Mouse (Mus musculus) liver, postnatal 0 days (tissue): ENCODE data around the gene Gm867. TPM values are rescaled to one million over a fixed set of nuclear protein-coding genes. Genes with fewer than 3 reads are reported as not detected.
A peak's percentile ranks its signal among the peaks of the same experiment; 100 is the strongest.

Experiments
- ATAC-seq: fragments of 200-750 bp; cut with Nextera tagmentation; 2 replicates; pipeline ENCODE4 v1.8.0; 2017; ENCODE audit warnings: mild to moderate bottlenecking, moderate library complexity
- DNase-seq: peaks from one replicate; pipeline ENCODE4 v3.0.0-alpha.2; 2016
- H3K27ac ChIP-seq: fragments of 300-500 bp; sonication (generic); 2 replicates; pipeline ENCODE4 v1.5.1; 2014; ENCODE audit warnings: antibody characterized with exemption, moderate library complexity, mild to moderate bottlenecking, low read depth
- H3K27me3 ChIP-seq: fragments of 300-500 bp; sonication (generic); 2 replicates; pipeline ENCODE4 v1.6.1; 2014; ENCODE audit warnings: low read length, control low read depth, mixed read lengths; ENCODE audit not compliant: insufficient read depth
- H3K36me3 ChIP-seq: fragments of 300-500 bp; sonication (generic); replicated peaks from 2 replicates; pipeline ENCODE4 v1.6.1; 2014; ENCODE audit warnings: mild to moderate bottlenecking, control low read depth, low read length, moderate library complexity, mixed read lengths; ENCODE audit not compliant: insufficient read depth
- H3K4me1 ChIP-seq: fragments of 300-500 bp; sonication (generic); 2 replicates; pipeline ENCODE4 v1.6.1; 2014; ENCODE audit warnings: antibody characterized with exemption, mild to moderate bottlenecking, control low read depth; ENCODE audit not compliant: insufficient read depth
- H3K4me2 ChIP-seq: fragments of 300-500 bp; sonication (generic); 2 replicates; pipeline ENCODE4 v1.6.1; 2014; ENCODE audit warnings: low read depth, mild to moderate bottlenecking, low read length, moderate library complexity, mixed read lengths
- H3K4me3 ChIP-seq: fragments of 300-500 bp; sonication (generic); 2 replicates; pipeline ENCODE4 v1.5.1; 2014; ENCODE audit warnings: low read depth, low read length
- H3K9ac ChIP-seq: fragments of 300-500 bp; sonication (generic); replicated peaks from 2 replicates; pipeline ENCODE4 v1.6.1; 2014; ENCODE audit warnings: mild to moderate bottlenecking, moderate library complexity
- H3K9me3 ChIP-seq: fragments of 300-500 bp; sonication (generic); 2 replicates; pipeline ENCODE4 v1.6.1; 2016; ENCODE audit warnings: mild to moderate bottlenecking, control low read depth, low read length, mixed read lengths
- CTCF ChIP-seq: sonication (generic); IDR thresholded peaks from 2 replicates; pipeline ENCODE4 v1.5.1; 2016; ENCODE audit warnings: antibody characterized with exemption, low read depth
- EP300 ChIP-seq: IDR thresholded peaks from 2 replicates; pipeline ENCODE4 v1.6.1; 2016; ENCODE audit warnings: antibody characterized with exemption, low read depth, mild to moderate bottlenecking
- WGBS: fragments of 180-500 bp; shearing (Covaris S2); extraction: QIAGEN DNeasy Blood & Tissue Kit; methylation state at CpG from one replicate; pipeline ENCODE4 v1.1.7; 2014; ENCODE audit not compliant: insufficient replicate concordance; 5-methylcytosine and 5-hydroxymethylcytosine counted together
- polyA plus RNA-seq: library from polyadenylated mRNA; unstranded; fragments of >200 nt; fragmentation: Nextera tagmentation; extraction: Ambion mirVana; gene quantifications from 2 replicates; pipeline ENCODE4 v1.2.1, GENCODE M21; 2015

Gm867 gene
- 6.9 and 8.6 TPM in 2 replicates for polyA plus RNA-seq

- Histone ChIP-seq H3K9ac (peak within 1 kb of the TSS; percentile 73), H3K36me3 (peaks cover 9% of the 10 kb centered on the region), H3K27ac (peak within 1 kb of the TSS; percentile 85), H3K4me2 (peak within 1 kb of the TSS; percentile 87), H3K9me3 (no peaks in the 10 kb centered on the region), H3K4me1 (peaks cover 41% of the 10 kb centered on the region), H3K4me3 (peak within 1 kb of the TSS; percentile 57), H3K27me3 (no peaks in the 10 kb centered on the region)
- WGBS = 85% methylated on average over 5 of the region's 5 CpGs
- TF ChIP-seq CTCF (no peak), EP300 (no peak)
- DNase-seq = no peak
- ATAC-seq = no peak
Observed at GRCm38 (mm10) chr10:75940520-75940919, at the start of gene Gm867. Gene Gm867, minus strand, starts transcription at chr10:75940672.

GRCm38 (mm10) chr10:75979432-75979831 is 39.0 kb upstream of the Gm867 start:
- Histone ChIP-seq H3K27ac (no peak overlapping the region), H3K9me3 (no peaks in the 10 kb centered on the region), H3K9ac (no peak overlapping the region), H3K4me3 (no peak overlapping the region), H3K4me2 (no peak overlapping the region), H3K27me3 (no peaks in the 10 kb centered on the region), H3K4me1 (no peaks in the 10 kb centered on the region), H3K36me3 (no peaks in the 10 kb centered on the region)
- 84% methylated on average over 3 of the region's 3 CpGs for WGBS
- DNase-seq (no peak), ATAC-seq (no peak)
- TF ChIP-seq CTCF (no peak), EP300 (no peak)

- DNase-seq = no peak
- WGBS = 70% methylated on average over 5 of the region's 5 CpGs
- ATAC-seq = no peak
- no peak overlapping the region for H3K4me3 ChIP-seq
- TF ChIP-seq EP300 = no peak
- no peak for TF ChIP-seq CTCF
- H3K9ac ChIP-seq = no peak overlapping the region
- H3K36me3 ChIP-seq = no peaks in the 10 kb centered on the region
- H3K9me3 ChIP-seq = no peaks in the 10 kb centered on the region
- H3K27ac ChIP-seq = no peak overlapping the region
- H3K4me1 ChIP-seq = no peaks in the 10 kb centered on the region
- no peaks in the 10 kb centered on the region for H3K27me3 ChIP-seq
- no peak overlapping the region for H3K4me2 ChIP-seq
Observed at GRCm38 (mm10) chr10:75978835-75979157, 38.3 kb upstream of the Gm867 start.

GRCm38 (mm10) chr10:75978119-75978834 is 37.8 kb upstream of the Gm867 start:
- Histone ChIP-seq H3K4me1 (no peaks in the 10 kb centered on the region), H3K9ac (no peak overlapping the region), H3K9me3 (no peaks in the 10 kb centered on the region), H3K36me3 (no peaks in the 10 kb centered on the region), H3K4me3 (no peak overlapping the region), H3K27me3 (no peaks in the 10 kb centered on the region), H3K4me2 (no peak overlapping the region), H3K27ac (no peak overlapping the region)
- 25% methylated on average over 10 of the region's 10 CpGs for WGBS
- ATAC-seq (no peak), DNase-seq (no peak)
- no peak for TF ChIP-seq CTCF
- TF ChIP-seq EP300 = no peak

- TF ChIP-seq CTCF (peak; percentile 79), EP300 (no peak)
- ATAC-seq = no peak
- DNase-seq = no peak
- Histone ChIP-seq H3K4me1 (no peaks in the 10 kb centered on the region), H3K4me3 (no peak overlapping the region), H3K27me3 (no peaks in the 10 kb centered on the region), H3K9ac (no peak overlapping the region), H3K27ac (no peak overlapping the region), H3K36me3 (no peaks in the 10 kb centered on the region), H3K9me3 (peaks cover 2% of the 10 kb centered on the region; the same call in 1 of the 2 replicates), H3K4me2 (no peak overlapping the region)
- WGBS = 66% methylated on average over 5 of the region's 5 CpGs
Observed at GRCm38 (mm10) chr10:75975216-75975615, 34.7 kb upstream of the Gm867 start.

DNA sequence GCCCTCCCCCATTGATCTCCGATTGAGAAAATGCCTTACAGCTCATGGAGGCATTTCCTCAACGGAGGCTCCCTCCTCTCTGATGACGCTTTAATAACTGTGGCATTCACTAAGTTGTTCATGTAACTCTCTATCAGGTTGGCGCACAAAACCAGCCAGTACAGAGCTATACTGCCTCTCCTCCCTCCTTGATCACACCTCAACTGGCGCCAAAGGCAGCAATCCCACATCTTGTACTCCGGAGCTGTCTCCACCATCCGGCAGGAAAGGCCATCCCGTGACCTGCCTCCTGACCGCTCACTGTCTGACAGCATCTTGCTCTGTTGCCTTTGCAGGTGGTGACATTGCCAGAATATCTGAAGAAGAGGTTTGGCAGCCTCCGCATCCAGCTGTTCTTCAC is 33.4 kb upstream of the Gm867 start:
- Histone ChIP-seq H3K4me2 (no peak overlapping the region), H3K27ac (no peak overlapping the region), H3K36me3 (no peaks in the 10 kb centered on the region), H3K4me3 (no peak overlapping the region), H3K4me1 (no peaks in the 10 kb centered on the region), H3K27me3 (no peaks in the 10 kb centered on the region), H3K9me3 (peaks cover 2% of the 10 kb centered on the region; the same call in 1 of the 2 replicates), H3K9ac (no peak overlapping the region)
- DNase-seq (no peak), ATAC-seq (no peak)
- 92% methylated on average over 10 of the region's 10 CpGs for WGBS
- no peak for TF ChIP-seq CTCF
- no peak for TF ChIP-seq EP300
